Mouse (Mus musculus): ENCODE measurements around the gene Opn1sw.

Gene Opn1sw

GRCm38 (mm10) chr6:29388052-29388518 lies at the start of gene Opn1sw:
Gene Opn1sw, minus strand, starts transcription at chr6:29388468.
- no peak for DNase-seq (ENCODE audit: low read depth, low spot score)

GRCm38 (mm10) chr6:29436461-29436934 lies 48.2 kb upstream of the Opn1sw start:
- no peak for DNase-seq (ENCODE audit: low read depth, low spot score)

GRCm38 (mm10) chr6:29435940-29436451 lies 47.7 kb upstream of the Opn1sw start:
- DNase-seq (ENCODE audit: low read depth, low spot score): peak; percentile 30

GRCm38 (mm10) chr6:29434911-29435691 lies 46.8 kb upstream of the Opn1sw start:
- DNase-seq (ENCODE audit: low read depth, low spot score): peak; percentile 43

GRCm38 (mm10) chr6:29433804-29434795 lies 45.8 kb upstream of the Opn1sw start:
- DNase-seq (ENCODE audit: low read depth, low spot score): peak; percentile 27

- DNase-seq (ENCODE audit: low read depth, low spot score): peak; percentile 16
These were observed 45.0 kb upstream of the Opn1sw start, which contains the start of gene Flnc for GRCm38 (mm10) chr6:29433038-29433803. Gene Flnc, plus strand, starts transcription at chr6:29433256.

GRCm38 (mm10) chr6:29432676-29433037 lies 44.4 kb upstream of the Opn1sw start:
- DNase-seq (ENCODE audit: low read depth, low spot score): no peak

- no peak for DNase-seq (ENCODE audit: low read depth, low spot score)
These were observed 43.9 kb upstream of the Opn1sw start for GRCm38 (mm10) chr6:29432156-29432555.

- DNase-seq (ENCODE audit: low read depth, low spot score): no peak
These were observed 43.2 kb upstream of the Opn1sw start for GRCm38 (mm10) chr6:29431473-29431872.

GRCm38 (mm10) chr6:29430681-29431420 lies 42.6 kb upstream of the Opn1sw start:
- DNase-seq (ENCODE audit: low read depth, low spot score): no peak

- DNase-seq (ENCODE audit: low read depth, low spot score): no peak
These were observed 39.9 kb upstream of the Opn1sw start for GRCm38 (mm10) chr6:29428171-29428570.

- no peak for DNase-seq (ENCODE audit: low read depth, low spot score)
These were observed 38.1 kb upstream of the Opn1sw start for GRCm38 (mm10) chr6:29426331-29426730.

- no peak for DNase-seq (ENCODE audit: low read depth, low spot score)
These were observed 36.9 kb upstream of the Opn1sw start for GRCm38 (mm10) chr6:29425118-29425517.

- DNase-seq (ENCODE audit: low read depth, low spot score): no peak
These were observed 32.3 kb upstream of the Opn1sw start for GRCm38 (mm10) chr6:29420596-29420995.

GRCm38 (mm10) chr6:29415446-29415845 lies 27.2 kb upstream of the Opn1sw start:
- DNase-seq (ENCODE audit: low read depth, low spot score): no peak

- DNase-seq (ENCODE audit: low read depth, low spot score): no peak
These were observed 18.1 kb upstream of the Opn1sw start for GRCm38 (mm10) chr6:29406412-29406811.

GRCm38 (mm10) chr6:29402693-29403342 lies 14.6 kb upstream of the Opn1sw start:
- DNase-seq (ENCODE audit: low read depth, low spot score): no peak

GRCm38 (mm10) chr6:29399851-29400250 lies 11.6 kb upstream of the Opn1sw start:
- no peak for DNase-seq (ENCODE audit: low read depth, low spot score)

- no peak for DNase-seq (ENCODE audit: low read depth, low spot score)
These were observed 9.3 kb upstream of the Opn1sw start for GRCm38 (mm10) chr6:29397575-29397974.
